Mouse (Mus musculus): ENCODE measurements at regions not wholly inside any gene's neighbourhood (a gene's known extent, or its start where the extent isn't known, plus 50 kb on each side); places are given as distances from the start of the nearest gene placed in this dataset.
"Not testable (repeated sequence)": the region's sequence is repeated elsewhere in the genome, so short reads cannot be mapped to it uniquely, and the experiment has no call there.

DNA sequence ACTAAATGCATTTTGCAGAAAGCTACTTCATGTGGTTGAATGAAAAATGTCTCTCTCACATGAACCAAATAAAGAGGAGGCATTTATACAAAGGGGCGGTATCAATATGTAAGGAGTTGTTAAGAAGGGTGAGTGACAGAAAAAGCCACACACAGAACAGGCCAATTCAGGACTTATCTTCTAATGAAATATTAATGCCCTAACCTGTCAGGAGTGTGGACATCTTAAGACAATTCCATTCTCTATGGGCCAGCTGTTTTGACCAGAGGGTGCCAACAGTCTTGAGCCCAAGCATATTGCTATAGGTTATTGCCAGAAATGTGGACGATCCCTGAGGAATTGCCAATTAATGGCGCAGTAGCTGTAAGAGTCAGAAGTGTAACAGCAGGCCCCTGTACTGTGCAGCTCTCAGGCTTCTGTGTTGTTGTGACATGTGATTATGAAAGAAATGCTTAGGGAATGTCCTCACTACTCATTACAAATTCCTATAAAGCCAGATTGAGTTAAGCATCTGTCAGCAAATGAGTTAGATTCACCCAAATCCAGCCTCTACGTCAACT lies 393.8 kb downstream of the Ice1 start:
- Histone ChIP-seq H3K36me3 (ENCODE audit: insufficient read depth) (no peaks in the 10 kb centered on the region), H3K27me3 (ENCODE audit: insufficient read depth, low read length) (no peaks in the 10 kb centered on the region), H3K9me3 (ENCODE audit: low read depth, low read length) (no peaks in the 10 kb centered on the region), H3K9ac (no peak overlapping the region), H3K4me3 (ENCODE audit: low read depth, low read length) (no peak overlapping the region), H3K4me1 (ENCODE audit: insufficient read depth) (no peaks in the 10 kb centered on the region), H3K4me2 (no peak overlapping the region), H3K27ac (ENCODE audit: low read depth) (no peak overlapping the region)
- DNase-seq: peak; percentile 8
- TF ChIP-seq CTCF (IDR thresholded peaks at IDR 0.05; ENCODE audit: low read depth): no peak
- WGBS: 86% methylated on average over 4 of the region's 4 CpGs
- ATAC-seq (ENCODE audit: insufficient read depth): no peak

- Histone ChIP-seq H3K4me3 (ENCODE audit: low read depth, low read length) (no peak overlapping the region), H3K27me3 (ENCODE audit: insufficient read depth, low read length) (no peaks in the 10 kb centered on the region), H3K4me1 (ENCODE audit: insufficient read depth) (no peaks in the 10 kb centered on the region), H3K9ac (no peak overlapping the region), H3K27ac (ENCODE audit: low read depth) (no peak overlapping the region), H3K4me2 (0 out of 2 replicates have a peak overlapping the region, but pooled peaks have one; percentile 23), H3K36me3 (ENCODE audit: insufficient read depth) (no peaks in the 10 kb centered on the region), H3K9me3 (ENCODE audit: low read depth, low read length) (no peaks in the 10 kb centered on the region)
- ATAC-seq (ENCODE audit: insufficient read depth) (no peak), DNase-seq (peak; percentile 46)
- whole genome bisulfite sequencing: 20% methylated on average over 12 of the region's 12 CpGs
- TF ChIP-seq CTCF (IDR thresholded peaks at IDR 0.05; ENCODE audit: low read depth): no peak
These were observed 377.4 kb downstream of the Ice1 start for GRCm38 (mm10) chr13:70260003-70260496.

DNA sequence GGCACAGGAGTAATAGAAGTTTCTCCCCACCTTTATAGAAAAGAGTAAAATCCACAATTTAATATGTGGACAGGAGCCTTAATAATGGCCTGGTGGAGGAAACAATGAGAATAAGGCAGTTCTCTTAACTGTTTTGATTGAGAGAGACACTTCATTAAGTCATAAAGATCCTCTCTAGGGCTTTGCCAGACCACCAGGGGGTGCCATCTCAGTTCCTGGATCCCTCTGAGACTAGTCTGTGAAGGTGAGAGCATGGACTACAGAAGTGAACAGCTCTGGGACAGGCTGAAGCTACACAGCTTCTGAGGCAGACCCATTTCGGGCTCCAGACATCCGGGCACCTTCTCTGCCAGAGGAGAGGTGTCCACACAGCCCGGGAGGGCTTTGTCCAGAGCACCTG lies 373.8 kb downstream of the Ice1 start:
- Histone ChIP-seq H3K36me3 (ENCODE audit: insufficient read depth) (no peaks in the 10 kb centered on the region), H3K9ac (no peak overlapping the region), H3K27me3 (ENCODE audit: insufficient read depth, low read length) (no peaks in the 10 kb centered on the region), H3K4me3 (ENCODE audit: low read depth, low read length) (no peak overlapping the region), H3K4me2 (no peak overlapping the region), H3K4me1 (ENCODE audit: insufficient read depth) (no peaks in the 10 kb centered on the region), H3K9me3 (ENCODE audit: low read depth, low read length) (no peaks in the 10 kb centered on the region), H3K27ac (ENCODE audit: low read depth) (no peak overlapping the region)
- whole genome bisulfite sequencing: 87% methylated on average over 3 of the region's 3 CpGs
- no peak for ATAC-seq (ENCODE audit: insufficient read depth)
- peak; percentile 20 for TF ChIP-seq CTCF (IDR thresholded peaks at IDR 0.05; ENCODE audit: low read depth)
- DNase-seq: no peak

- not testable (repeated sequence) for H3K27me3 ChIP-seq (ENCODE audit: insufficient read depth, low read length); H3K9ac ChIP-seq; H3K4me2 ChIP-seq; DNase-seq; H3K4me1 ChIP-seq (ENCODE audit: insufficient read depth); H3K36me3 ChIP-seq (ENCODE audit: insufficient read depth); H3K9me3 ChIP-seq (ENCODE audit: low read depth, low read length); H3K4me3 ChIP-seq (ENCODE audit: low read depth, low read length); ATAC-seq (ENCODE audit: insufficient read depth)
- peak overlapping the region; percentile 9; the same call in 1 of the 2 replicates for H3K27ac ChIP-seq (ENCODE audit: low read depth)
- 65% methylated on average over 10 of the region's 10 CpGs for WGBS
These were observed 360.5 kb downstream of the Ice1 start for GRCm38 (mm10) chr13:70276884-70277378.

DNA sequence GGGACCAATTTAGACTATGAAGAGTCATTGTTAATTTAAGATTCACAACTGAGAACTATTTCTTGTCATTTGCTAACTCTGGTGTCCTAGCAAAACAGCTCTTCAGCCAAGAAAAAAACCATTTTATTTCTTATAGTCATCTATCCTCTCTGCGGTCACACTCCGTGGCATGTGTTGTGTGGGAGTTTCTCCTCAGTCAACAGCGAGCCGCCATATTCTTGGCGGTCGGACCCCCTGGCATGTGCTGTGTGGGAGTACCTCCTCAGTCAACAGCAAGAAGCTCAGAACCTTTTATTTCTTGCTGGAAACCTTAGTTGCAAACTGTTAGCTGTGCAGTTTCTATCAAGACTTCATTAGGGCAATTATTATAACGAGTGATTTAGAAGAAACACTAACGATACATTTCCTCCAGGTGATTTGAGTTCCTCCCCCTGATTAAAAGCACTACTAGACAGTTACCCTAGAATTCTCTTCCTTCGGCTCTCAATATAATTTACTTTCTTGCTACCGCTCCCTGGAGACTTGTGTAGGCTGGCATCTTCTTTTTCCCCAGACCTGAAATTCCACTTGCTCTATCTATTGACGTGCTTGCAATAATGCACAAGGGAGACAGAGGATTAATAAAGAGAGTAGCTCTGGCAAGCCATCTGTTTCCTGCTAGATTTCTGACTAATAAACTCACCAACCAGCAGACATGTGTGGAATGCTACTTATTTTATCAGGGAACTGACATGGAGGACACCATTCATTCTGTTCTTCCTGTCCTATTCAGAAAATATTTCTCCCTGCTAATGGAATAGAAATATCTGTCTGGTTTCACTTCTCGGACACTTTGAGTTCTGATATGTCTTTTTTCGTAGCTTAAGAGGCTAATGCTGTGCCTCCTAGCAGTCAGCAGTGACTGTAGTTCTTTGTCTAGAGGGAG lies 359.5 kb downstream of the Ice1 start:
- Histone ChIP-seq H3K9me3 (ENCODE audit: low read depth, low read length) (no peaks in the 10 kb centered on the region), H3K4me3 (ENCODE audit: low read depth, low read length) (no peak overlapping the region), H3K4me2 (no peak overlapping the region), H3K27ac (ENCODE audit: low read depth) (peak overlapping the region; percentile 58; the same call in 1 of the 2 replicates), H3K9ac (no peak overlapping the region), H3K4me1 (ENCODE audit: insufficient read depth) (no peaks in the 10 kb centered on the region; the same call in 1 of the 2 replicates), H3K36me3 (ENCODE audit: insufficient read depth) (no peaks in the 10 kb centered on the region), H3K27me3 (ENCODE audit: insufficient read depth, low read length) (no peaks in the 10 kb centered on the region)
- DNase-seq: peak; percentile 36
- 69% methylated on average over 13 of the region's 13 CpGs for WGBS
- no peak for ATAC-seq (ENCODE audit: insufficient read depth)
- TF ChIP-seq CTCF (IDR thresholded peaks at IDR 0.05; ENCODE audit: low read depth): no peak

GRCm38 (mm10) chr13:70281051-70281847 lies 356.2 kb downstream of the Ice1 start:
- no peaks in the 10 kb centered on the region for H3K27me3 ChIP-seq (ENCODE audit: insufficient read depth, low read length)
- no peaks in the 10 kb centered on the region; the same call in 1 of the 2 replicates for H3K4me1 ChIP-seq (ENCODE audit: insufficient read depth)
- H3K4me2 ChIP-seq: no peak overlapping the region
- H3K9ac ChIP-seq: no peak overlapping the region
- H3K27ac ChIP-seq (ENCODE audit: low read depth): 0 out of 2 replicates have a peak overlapping the region, but pooled peaks have one; percentile 18
- H3K36me3 ChIP-seq (ENCODE audit: insufficient read depth): no peaks in the 10 kb centered on the region
- 51% methylated on average over 7 of the region's 7 CpGs for WGBS
- ATAC-seq (ENCODE audit: insufficient read depth) (peak; percentile 69), DNase-seq (peak; percentile 85)
- no peak for TF ChIP-seq CTCF (IDR thresholded peaks at IDR 0.05; ENCODE audit: low read depth)
- H3K9me3 ChIP-seq (ENCODE audit: low read depth, low read length): no peaks in the 10 kb centered on the region
- H3K4me3 ChIP-seq (ENCODE audit: low read depth, low read length): no peak overlapping the region
